Mouse (Mus musculus) hindbrain, embryonic 11.5 days (tissue): ENCODE data around the gene Rassf1. TPM values are rescaled to one million over a fixed set of nuclear protein-coding genes. Genes with fewer than 3 reads are reported as not detected.

Experiments used
- ATAC-seq: fragments of 200-750 bp; cut with Nextera tagmentation; 2 replicates; pipeline ENCODE4 v1.8.0; 2017; ENCODE audit warnings: mild to moderate bottlenecking, moderate TSS enrichment, moderate library complexity; ENCODE audit not compliant: low FRiP score
- DNase-seq: peaks from one replicate; pipeline ENCODE4 v3.0.0-alpha.2; 2015; ENCODE audit warnings: low spot score
- H3K27ac ChIP-seq: fragments of 300-500 bp; sonication (generic); 2 replicates; pipeline ENCODE4 v1.5.1; 2014; ENCODE audit warnings: mild to moderate bottlenecking, low read depth, low read length
- H3K27me3 ChIP-seq: fragments of 300-500 bp; sonication (generic); 2 replicates; pipeline ENCODE4 v1.6.1; 2014; ENCODE audit warnings: mild to moderate bottlenecking, low read length, moderate library complexity, mixed read lengths; ENCODE audit not compliant: control insufficient read depth, insufficient read depth
- H3K36me3 ChIP-seq: fragments of 300-500 bp; sonication (generic); 2 replicates; pipeline ENCODE4 v1.6.1; 2014; ENCODE audit warnings: mild to moderate bottlenecking, low read length, moderate library complexity, mixed read lengths; ENCODE audit not compliant: control insufficient read depth, insufficient read depth
- H3K4me1 ChIP-seq: fragments of 300-500 bp; sonication (generic); replicated peaks from 2 replicates; pipeline ENCODE4 v1.6.1; 2014; ENCODE audit warnings: low read length, mixed read lengths; ENCODE audit not compliant: control insufficient read depth, insufficient read depth
- H3K4me2 ChIP-seq: fragments of 300-500 bp; sonication (generic); replicated peaks from 2 replicates; pipeline ENCODE4 v1.6.1; 2014; ENCODE audit warnings: mild to moderate bottlenecking, low read depth, low read length
- H3K4me3 ChIP-seq: fragments of 300-500 bp; sonication (generic); 2 replicates; pipeline ENCODE4 v1.5.1; 2014; ENCODE audit warnings: low read depth, low read length
- H3K9ac ChIP-seq: fragments of 300-500 bp; sonication (generic); 2 replicates; pipeline ENCODE4 v1.6.1; 2014; ENCODE audit warnings: low read depth, low read length
- H3K9me3 ChIP-seq: fragments of 300-500 bp; sonication (generic); 2 replicates; pipeline ENCODE4 v1.6.1; 2016; ENCODE audit warnings: low read length; ENCODE audit not compliant: control insufficient read depth
- WGBS: fragments of 180-500 bp; shearing (Covaris S2); extraction: QIAGEN DNeasy Blood & Tissue Kit; methylation state at CpG from one replicate; pipeline ENCODE4 v1.1.7; 2014; 5-methylcytosine and 5-hydroxymethylcytosine counted together
- polyA plus RNA-seq: library from polyadenylated mRNA; unstranded; fragments of >200 nt; fragmentation: Nextera tagmentation; extraction: Ambion mirVana; gene quantifications from 2 replicates; pipeline ENCODE4 v1.2.1, GENCODE M21; 2014

Rassf1 gene
- polyA plus RNA-seq, 1 experiment from 2014 or later, result 39.7 TPM

DNA sequence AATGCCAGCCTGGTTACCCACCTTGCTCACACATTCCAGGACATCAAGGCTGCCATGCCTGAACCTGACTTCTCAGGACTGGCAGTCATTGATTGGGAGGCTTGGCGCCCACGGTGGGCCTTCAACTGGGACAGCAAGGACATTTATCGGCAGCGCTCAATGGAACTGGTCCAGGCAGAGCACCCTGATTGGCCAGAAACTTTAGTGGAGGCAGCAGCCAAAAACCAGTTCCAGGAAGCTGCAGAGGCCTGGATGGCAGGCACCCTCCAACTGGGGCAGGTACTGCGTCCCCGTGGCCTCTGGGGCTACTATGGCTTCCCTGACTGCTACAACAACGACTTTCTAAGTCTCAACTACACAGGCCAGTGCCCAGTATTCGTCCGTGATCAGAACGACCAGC is 26.5 kb downstream of the Rassf1 start:
- Histone ChIP-seq H3K4me3 (no peak overlapping the region), H3K4me2 (no peak overlapping the region; the same call in 1 of the 2 replicates), H3K27ac (no peak overlapping the region), H3K27me3 (no peaks in the 10 kb centered on the region), H3K9me3 (no peaks in the 10 kb centered on the region), H3K9ac (no peak overlapping the region), H3K4me1 (peaks cover 7% of the 10 kb centered on the region), H3K36me3 (peaks cover 11% of the 10 kb centered on the region; the same call in 1 of the 2 replicates)
- WGBS, result 96% methylated on average over 10 of the region's 10 CpGs
- no peak for ATAC-seq
- no peak for DNase-seq

DNA sequence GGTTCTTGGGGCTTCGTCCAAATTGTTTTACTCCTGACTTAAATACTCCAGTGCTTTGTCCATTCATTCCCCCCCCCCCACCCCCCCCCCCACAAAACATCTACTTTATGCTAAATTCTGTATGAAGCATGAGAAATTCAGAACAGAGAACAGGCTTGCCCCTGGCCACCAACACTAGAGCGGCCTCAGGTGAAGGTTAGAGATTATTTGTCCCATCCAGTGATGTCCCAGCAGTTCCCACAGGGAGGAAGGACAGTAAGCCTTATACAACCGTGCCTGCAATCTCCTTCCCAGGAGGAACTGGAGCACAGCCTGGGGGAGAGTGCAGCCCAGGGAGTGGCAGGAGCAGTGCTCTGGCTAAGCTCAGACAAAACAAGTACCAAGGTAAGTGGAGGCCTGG is 27.2 kb downstream of the Rassf1 start, which contains the start of gene Naa80:
Gene Naa80, plus strand, starts transcription at position 301 of the 400 bp plus-strand sequence.
- Histone ChIP-seq H3K9me3 (no peaks in the 10 kb centered on the region), H3K36me3 (peaks cover 7% of the 10 kb centered on the region; the same call in 1 of the 2 replicates), H3K27me3 (no peaks in the 10 kb centered on the region), H3K4me3 (no peak within 1 kb of the TSS), H3K4me1 (peaks cover 7% of the 10 kb centered on the region), H3K27ac (no peak within 1 kb of the TSS), H3K4me2 (no peak within 1 kb of the TSS; the same call in 1 of the 2 replicates), H3K9ac (no peak within 1 kb of the TSS)
- ATAC-seq (no peak), DNase-seq (no peak)
- 86% methylated on average over 3 of the region's 3 CpGs for WGBS

- Histone ChIP-seq H3K27me3 (no peaks in the 10 kb centered on the region), H3K4me1 (peaks cover 7% of the 10 kb centered on the region), H3K4me2 (no peak overlapping the region), H3K9me3 (no peaks in the 10 kb centered on the region), H3K36me3 (peaks cover 4% of the 10 kb centered on the region; the same call in 1 of the 2 replicates), H3K4me3 (no peak overlapping the region), H3K27ac (no peak overlapping the region), H3K9ac (no peak overlapping the region)
- WGBS, result 96% methylated on average over 14 of the region's 14 CpGs
- DNase-seq (no peak), ATAC-seq (no peak)
Observed at GRCm38 (mm10) chr9:107579023-107579900, 27.9 kb downstream of the Rassf1 start.

DNA sequence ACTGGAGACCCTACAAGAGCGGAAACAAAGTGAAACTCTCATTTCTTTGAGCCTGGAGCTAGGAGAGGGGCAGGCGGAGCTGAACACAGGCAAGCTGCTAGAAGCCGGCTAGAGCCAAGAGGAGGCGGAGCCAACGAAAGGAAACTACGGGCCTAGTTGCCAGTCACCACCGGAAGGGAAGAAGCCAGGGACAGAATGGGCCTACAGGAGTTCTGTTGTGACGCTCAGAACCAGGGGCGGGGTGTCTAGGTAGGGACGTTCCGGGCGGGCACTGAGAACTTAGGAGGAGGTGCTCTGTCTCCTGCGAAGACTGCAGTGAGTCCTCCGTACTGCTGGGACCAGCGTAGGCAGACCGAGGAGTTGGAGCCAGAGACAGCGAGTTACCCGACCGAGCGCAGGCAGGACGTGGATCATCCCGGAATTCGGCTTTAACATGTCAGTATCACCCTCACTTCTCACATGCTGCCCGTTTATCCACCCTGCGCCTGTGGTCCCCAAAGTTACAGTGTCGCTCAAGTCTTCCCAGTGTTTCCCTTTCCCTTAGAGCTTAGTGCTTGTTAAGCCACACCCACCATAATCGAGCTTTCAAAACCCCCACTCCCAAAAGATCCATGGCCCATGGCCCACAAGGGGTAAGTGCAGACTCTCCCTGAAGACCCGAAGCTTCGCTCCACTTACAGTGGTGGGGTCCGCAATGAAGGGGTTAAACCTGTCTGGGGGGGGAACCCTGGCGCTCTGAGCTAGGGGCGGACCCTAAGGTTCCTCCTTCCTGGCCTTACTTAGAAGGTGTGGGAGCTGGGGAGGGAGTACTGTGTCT is 29.4 kb downstream of the Rassf1 start, which contains the start of gene Hyal3:
Gene Hyal3, plus strand, starts transcription at position 318 of the 817 bp plus-strand sequence.
- ATAC-seq (peak; percentile 66), DNase-seq (peak; percentile 81)
- Histone ChIP-seq H3K27me3 (no peaks in the 10 kb centered on the region), H3K36me3 (no peaks in the 10 kb centered on the region), H3K27ac (peak within 1 kb of the TSS; percentile 47), H3K9me3 (no peaks in the 10 kb centered on the region), H3K9ac (peak within 1 kb of the TSS; percentile 84), H3K4me1 (peaks cover 7% of the 10 kb centered on the region), H3K4me2 (peak within 1 kb of the TSS; percentile 71), H3K4me3 (peak within 1 kb of the TSS; percentile 58)
- WGBS, result 1% methylated on average over 32 of the region's 32 CpGs

DNA sequence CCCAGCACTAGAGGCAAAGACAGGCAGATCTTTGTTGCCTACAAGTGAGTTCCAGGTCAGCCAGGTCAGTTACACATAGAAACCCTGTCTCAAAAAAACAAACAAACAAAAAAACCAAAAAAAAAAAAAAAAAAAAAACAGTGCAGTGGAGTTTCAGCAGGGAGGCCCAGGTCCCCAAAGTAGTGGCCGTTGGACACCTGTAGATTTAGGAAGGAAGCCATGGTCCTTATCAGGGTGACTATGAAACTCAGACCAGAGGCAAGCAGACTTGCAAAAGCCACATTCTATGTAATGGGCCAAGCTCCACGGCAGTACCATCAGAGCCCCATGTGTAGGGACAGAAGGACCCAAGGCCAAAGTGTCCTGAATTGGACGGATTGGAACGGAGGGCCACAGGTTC is 30.2 kb downstream of the Rassf1 start:
- Histone ChIP-seq H3K27me3 (no peaks in the 10 kb centered on the region), H3K36me3 (no peaks in the 10 kb centered on the region), H3K4me3 (peak overlapping the region; percentile 58), H3K9ac (no peak overlapping the region), H3K9me3 (no peaks in the 10 kb centered on the region), H3K27ac (no peak overlapping the region), H3K4me1 (peaks cover 7% of the 10 kb centered on the region), H3K4me2 (peak overlapping the region; percentile 71)
- DNase-seq (no peak), ATAC-seq (no peak)
- 76% methylated on average over 4 of the region's 4 CpGs for WGBS

- H3K4me3 ChIP-seq, result no peak overlapping the region
- WGBS, result 92% methylated on average over 7 of the region's 7 CpGs
- peaks cover 7% of the 10 kb centered on the region for H3K4me1 ChIP-seq
- H3K9ac ChIP-seq, result no peak overlapping the region
- no peak for ATAC-seq
- no peaks in the 10 kb centered on the region for H3K27me3 ChIP-seq
- H3K9me3 ChIP-seq, result no peaks in the 10 kb centered on the region
- no peak for DNase-seq
- no peaks in the 10 kb centered on the region for H3K36me3 ChIP-seq
- no peak overlapping the region for H3K27ac ChIP-seq
- H3K4me2 ChIP-seq, result no peak overlapping the region; the same call in 1 of the 2 replicates
Observed at GRCm38 (mm10) chr9:107582509-107583062, 31.2 kb downstream of the Rassf1 start.

DNA sequence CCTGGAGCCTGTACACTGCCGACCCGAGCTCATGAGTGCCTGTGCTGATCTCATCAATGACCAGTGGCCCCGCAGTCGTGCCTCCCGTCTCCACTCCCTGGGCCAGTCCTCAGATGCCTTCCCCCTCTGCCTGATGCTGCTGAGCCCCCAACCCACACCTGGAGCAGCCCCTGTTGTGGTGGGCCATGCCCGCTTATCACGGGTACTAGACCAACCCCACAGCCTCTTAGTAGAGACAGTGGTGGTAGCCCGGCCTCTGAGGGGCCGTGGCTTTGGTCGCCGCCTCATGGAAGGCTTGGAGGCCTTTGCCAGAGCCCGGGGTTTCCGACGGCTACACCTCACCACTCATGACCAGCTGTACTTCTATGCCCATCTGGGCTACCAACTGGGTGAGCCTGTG is 31.8 kb downstream of the Rassf1 start:
- no peaks in the 10 kb centered on the region for H3K9me3 ChIP-seq
- DNase-seq (no peak), ATAC-seq (no peak)
- H3K4me2 ChIP-seq, result no peak overlapping the region
- no peaks in the 10 kb centered on the region for H3K36me3 ChIP-seq
- H3K27me3 ChIP-seq, result no peaks in the 10 kb centered on the region
- no peak overlapping the region for H3K27ac ChIP-seq
- peaks cover 6% of the 10 kb centered on the region; the same call in 1 of the 2 replicates for H3K4me1 ChIP-seq
- 91% methylated on average over 14 of the region's 14 CpGs for WGBS
- no peak overlapping the region for H3K9ac ChIP-seq
- H3K4me3 ChIP-seq, result no peak overlapping the region

GRCm38 (mm10) chr9:107586504-107586903 is 35.1 kb downstream of the Rassf1 start:
- H3K9me3 ChIP-seq, result no peaks in the 10 kb centered on the region
- DNase-seq (no peak), ATAC-seq (no peak)
- H3K36me3 ChIP-seq, result 0 out of 2 replicates have a peak, but pooled peaks cover 2% of the 10 kb centered on the region
- H3K27ac ChIP-seq, result no peak overlapping the region
- H3K27me3 ChIP-seq, result no peaks in the 10 kb centered on the region
- H3K4me3 ChIP-seq, result no peak overlapping the region
- H3K4me1 ChIP-seq, result peaks cover 6% of the 10 kb centered on the region; the same call in 1 of the 2 replicates
- WGBS, result 89% methylated on average over 5 of the region's 5 CpGs
- no peak overlapping the region for H3K9ac ChIP-seq
- no peak overlapping the region for H3K4me2 ChIP-seq
